Mouse (Mus musculus) lung, embryonic 14.5 days (tissue): ENCODE measurements around the gene 4930426L09Rik. TPM values are rescaled to one million over a fixed set of nuclear protein-coding genes. Genes with fewer than 3 reads are reported as not detected.

ENCODE experiments used
- ATAC-seq: fragments of 200-750 bp; cut with Nextera tagmentation; 2 replicates; pipeline ENCODE4 v1.8.0; 2017; ENCODE audit warnings: mild to moderate bottlenecking, moderate TSS enrichment, moderate library complexity; ENCODE audit not compliant: insufficient read depth
- DNase-seq: peaks from one replicate; pipeline ENCODE4 v3.0.0-alpha.2; 2015
- H3K27ac ChIP-seq: fragments of 300-500 bp; sonication (generic); 2 replicates; pipeline ENCODE4 v1.5.1; 2014; ENCODE audit warnings: low read depth, mild to moderate bottlenecking, moderate library complexity
- H3K27me3 ChIP-seq: fragments of 300-500 bp; sonication (generic); 2 replicates; pipeline ENCODE4 v1.6.1; 2014; ENCODE audit warnings: low read length, control low read depth; ENCODE audit not compliant: insufficient read depth
- H3K36me3 ChIP-seq: fragments of 300-500 bp; sonication (generic); 2 replicates; pipeline ENCODE4 v1.6.1; 2014; ENCODE audit warnings: control low read depth; ENCODE audit not compliant: insufficient read depth
- H3K4me1 ChIP-seq: fragments of 300-500 bp; sonication (generic); 2 replicates; pipeline ENCODE4 v1.6.1; 2014; ENCODE audit warnings: antibody characterized with exemption, control low read depth; ENCODE audit not compliant: insufficient read depth
- H3K4me2 ChIP-seq: fragments of 300-500 bp; sonication (generic); 2 replicates; pipeline ENCODE4 v1.6.1; 2014; ENCODE audit warnings: mild to moderate bottlenecking
- H3K4me3 ChIP-seq: fragments of 300-500 bp; sonication (generic); 2 replicates; pipeline ENCODE4 v1.5.1; 2014; ENCODE audit warnings: low read depth, low read length
- H3K9ac ChIP-seq: fragments of 300-500 bp; sonication (generic); 2 replicates; pipeline ENCODE4 v1.6.1; 2014
- H3K9me3 ChIP-seq: fragments of 300-500 bp; sonication (generic); 2 replicates; pipeline ENCODE4 v1.6.1; 2016; ENCODE audit warnings: low read depth, low read length, control low read depth
- CTCF ChIP-seq: IDR thresholded peaks from 2 replicates; pipeline ENCODE4 v1.5.1; 2016; ENCODE audit warnings: antibody characterized with exemption, low read depth
- WGBS: fragments of 180-500 bp; shearing (Covaris S2); extraction: QIAGEN DNeasy Blood & Tissue Kit; methylation state at CpG from one replicate; pipeline ENCODE4 v1.1.7; 2014; 5-methylcytosine and 5-hydroxymethylcytosine counted together
- polyA plus RNA-seq: library from polyadenylated mRNA; unstranded; fragments of >200 nt; fragmentation: Nextera tagmentation; extraction: Ambion mirVana; gene quantifications from 2 replicates; pipeline ENCODE4 v1.2.1, GENCODE M21; 2014

Gene 4930426L09Rik
- polyA plus RNA-seq, 1 experiment from 2014 or later, result 0.57 TPM

- Histone ChIP-seq H3K4me2 (no peak overlapping the region), H3K36me3 (no peaks in the 10 kb centered on the region), H3K4me1 (0 out of 2 replicates have a peak, but pooled peaks cover 5% of the 10 kb centered on the region), H3K4me3 (no peak overlapping the region), H3K27ac (no peak overlapping the region), H3K27me3 (no peaks in the 10 kb centered on the region), H3K9me3 (peaks cover 6% of the 10 kb centered on the region; the same call in 1 of the 2 replicates), H3K9ac (no peak overlapping the region)
- peak; percentile 78 for ATAC-seq
- 20% methylated on average over 5 of the region's 5 CpGs for WGBS
- no peak for TF ChIP-seq CTCF
- DNase-seq, result peak; percentile 25
These were observed 29.0 kb upstream of the 4930426L09Rik start for GRCm38 (mm10) chr2:18969066-18969681.

GRCm38 (mm10) chr2:18970461-18970860, 27.7 kb upstream of the 4930426L09Rik start:
- H3K4me3 ChIP-seq, result no peak overlapping the region
- H3K36me3 ChIP-seq, result no peaks in the 10 kb centered on the region
- peaks cover 6% of the 10 kb centered on the region; the same call in 1 of the 2 replicates for H3K9me3 ChIP-seq
- H3K4me2 ChIP-seq, result no peak overlapping the region
- ATAC-seq (no peak), DNase-seq (no peak)
- no peak overlapping the region for H3K27ac ChIP-seq
- no peak overlapping the region for H3K9ac ChIP-seq
- H3K4me1 ChIP-seq, result 0 out of 2 replicates have a peak, but pooled peaks cover 5% of the 10 kb centered on the region
- TF ChIP-seq CTCF, result no peak
- 76% methylated on average over 2 of the region's 2 CpGs for WGBS
- H3K27me3 ChIP-seq, result no peaks in the 10 kb centered on the region

GRCm38 (mm10) chr2:18971564-18971963, 26.6 kb upstream of the 4930426L09Rik start:
- H3K27ac ChIP-seq, result no peak overlapping the region
- WGBS, result 82% methylated on average over 3 of the region's 3 CpGs
- no peak for DNase-seq

GRCm38 (mm10) chr2:18974882-18975645, 23.1 kb upstream of the 4930426L09Rik start:
- TF ChIP-seq CTCF, result no peak
- H3K27ac ChIP-seq, result no peak overlapping the region
- H3K27me3 ChIP-seq, result no peaks in the 10 kb centered on the region
- ATAC-seq (no peak), DNase-seq (no peak)
- H3K9me3 ChIP-seq, result peaks cover 6% of the 10 kb centered on the region; the same call in 1 of the 2 replicates
- H3K36me3 ChIP-seq, result no peaks in the 10 kb centered on the region
- H3K4me2 ChIP-seq, result no peak overlapping the region
- H3K9ac ChIP-seq, result no peak overlapping the region
- no peaks in the 10 kb centered on the region for H3K4me1 ChIP-seq
- 57% methylated on average over 4 of the region's 4 CpGs for WGBS
- no peak overlapping the region for H3K4me3 ChIP-seq

More at GRCm38 (mm10) chr2:18971564-18971963, 26.6 kb upstream of the 4930426L09Rik start:
- H3K36me3 ChIP-seq, result no peaks in the 10 kb centered on the region
- H3K9me3 ChIP-seq, result peaks cover 6% of the 10 kb centered on the region; the same call in 1 of the 2 replicates
- H3K27me3 ChIP-seq, result no peaks in the 10 kb centered on the region
- no peak for TF ChIP-seq CTCF
- H3K4me2 ChIP-seq, result no peak overlapping the region
- H3K4me1 ChIP-seq, result 0 out of 2 replicates have a peak, but pooled peaks cover 5% of the 10 kb centered on the region
- ATAC-seq, result no peak
- no peak overlapping the region for H3K4me3 ChIP-seq
- H3K9ac ChIP-seq, result no peak overlapping the region

GRCm38 (mm10) chr2:18976175-18976574, 22.0 kb upstream of the 4930426L09Rik start:
- WGBS, result 79% methylated on average over 2 of the region's 2 CpGs
- no peaks in the 10 kb centered on the region for H3K36me3 ChIP-seq
- TF ChIP-seq CTCF, result no peak
- no peak for DNase-seq
- ATAC-seq, result no peak
- peaks cover 6% of the 10 kb centered on the region; the same call in 1 of the 2 replicates for H3K9me3 ChIP-seq
- no peaks in the 10 kb centered on the region for H3K4me1 ChIP-seq
- no peaks in the 10 kb centered on the region for H3K27me3 ChIP-seq
- no peak overlapping the region for H3K27ac ChIP-seq
- H3K9ac ChIP-seq, result no peak overlapping the region
- H3K4me3 ChIP-seq, result no peak overlapping the region
- no peak overlapping the region for H3K4me2 ChIP-seq

GRCm38 (mm10) chr2:18977201-18977805, 20.8 kb upstream of the 4930426L09Rik start:
- no peak for DNase-seq
- Histone ChIP-seq H3K4me1 (no peaks in the 10 kb centered on the region), H3K4me3 (no peak overlapping the region), H3K9me3 (peaks cover 6% of the 10 kb centered on the region; the same call in 1 of the 2 replicates), H3K27ac (no peak overlapping the region), H3K4me2 (no peak overlapping the region), H3K9ac (no peak overlapping the region), H3K36me3 (no peaks in the 10 kb centered on the region), H3K27me3 (no peaks in the 10 kb centered on the region)
- 70% methylated on average over 10 of the region's 10 CpGs for WGBS
- no peak for TF ChIP-seq CTCF
- no peak for ATAC-seq

GRCm38 (mm10) chr2:18979046-18979445, 19.1 kb upstream of the 4930426L09Rik start:
- DNase-seq, result no peak
- Histone ChIP-seq H3K36me3 (no peaks in the 10 kb centered on the region), H3K4me3 (no peak overlapping the region), H3K4me1 (no peaks in the 10 kb centered on the region), H3K9me3 (no peaks in the 10 kb centered on the region), H3K9ac (no peak overlapping the region), H3K27ac (no peak overlapping the region), H3K4me2 (no peak overlapping the region), H3K27me3 (no peaks in the 10 kb centered on the region)
- 87% methylated on average over 4 of the region's 4 CpGs for WGBS
- TF ChIP-seq CTCF, result no peak
- no peak for ATAC-seq
